Mouse (Mus musculus): ENCODE measurements around the gene Klf3. TPM values are rescaled to one million over a fixed set of nuclear protein-coding genes. Genes with fewer than 3 reads are reported as not detected.
A peak's percentile ranks its signal among the peaks of the same experiment; 100 is the strongest.

Klf3 gene
- total and polyA plus RNA-seq, 2 experiments from 2014 or later: 14.8 to 33.7 TPM

DNA sequence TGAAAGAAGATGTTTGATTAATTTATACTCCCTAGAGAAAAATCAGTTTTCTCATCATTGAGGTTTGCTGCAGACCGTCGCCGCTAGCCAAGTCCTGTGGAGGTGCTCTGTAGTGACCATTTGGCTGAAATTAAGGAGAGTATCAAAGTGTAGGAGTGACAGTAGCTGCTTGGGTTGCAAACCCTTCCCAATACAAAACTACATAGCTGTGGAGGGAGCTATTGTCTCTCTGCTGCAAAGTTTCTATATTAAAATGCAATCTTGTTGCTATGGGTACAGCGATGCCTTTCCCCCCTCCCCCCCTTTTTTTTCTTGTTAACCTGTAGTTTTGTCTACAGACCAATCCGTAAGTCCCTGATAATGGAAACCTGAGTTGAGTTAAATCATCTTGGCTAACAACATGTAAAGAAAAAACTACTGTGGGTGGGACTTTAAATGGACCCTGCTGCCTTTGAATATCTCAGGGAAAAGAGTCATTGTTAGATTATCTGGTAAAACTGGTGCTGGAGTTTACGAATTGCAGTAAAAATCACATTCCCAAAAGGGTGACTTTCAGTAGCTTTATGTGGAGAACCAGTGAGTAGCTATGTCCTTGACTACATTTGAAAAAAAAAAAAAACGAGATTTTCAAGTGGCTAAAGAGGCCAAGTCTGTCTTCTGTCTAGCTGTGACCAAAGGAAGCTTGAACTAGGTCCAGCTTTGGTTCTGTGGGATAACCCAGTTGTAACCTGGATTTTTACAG is 2.1 kb downstream of the Klf3 start:
- Histone ChIP-seq H3K9ac (peak overlapping the region; percentile 45), H3K4me3 (ENCODE audit: low read depth, low read length) (peak overlapping the region; percentile 86), H3K27me3 (ENCODE audit: insufficient read depth, low read length) (no peaks in the 10 kb centered on the region), H3K36me3 (ENCODE audit: insufficient read depth) (no peaks in the 10 kb centered on the region), H3K4me1 (ENCODE audit: insufficient read depth) (0 out of 2 replicates have a peak, but pooled peaks cover 6% of the 10 kb centered on the region), H3K4me2 (ENCODE audit: low read depth) (peak overlapping the region; percentile 45), H3K9me3 (ENCODE audit: low read length) (no peaks in the 10 kb centered on the region), H3K27ac (ENCODE audit: low read depth, low read length) (peak overlapping the region; percentile 37)
- ATAC-seq (no peak), DNase-seq (peak; percentile 57)
- TF ChIP-seq CTCF (IDR thresholded peaks at IDR 0.05; ENCODE audit: low read depth): no peak
- WGBS: 4% methylated on average over 7 of the region's 7 CpGs

- peak overlapping the region; percentile 86 for H3K4me3 ChIP-seq (ENCODE audit: low read depth, low read length)
- peak overlapping the region; percentile 45 for H3K4me2 ChIP-seq (ENCODE audit: low read depth)
- peak overlapping the region; percentile 60 for H3K27ac ChIP-seq (ENCODE audit: low read depth, low read length)
- peak overlapping the region; percentile 45 for H3K9ac ChIP-seq
- no peaks in the 10 kb centered on the region for H3K27me3 ChIP-seq (ENCODE audit: insufficient read depth, low read length)
- peak; percentile 65 for DNase-seq
- no peaks in the 10 kb centered on the region for H3K36me3 ChIP-seq (ENCODE audit: insufficient read depth)
- ATAC-seq: peak; percentile 6; the same call in 1 of the 2 replicates
- 7% methylated on average over 7 of the region's 7 CpGs for WGBS
- H3K9me3 ChIP-seq (ENCODE audit: low read length): no peaks in the 10 kb centered on the region
- TF ChIP-seq CTCF (IDR thresholded peaks at IDR 0.05; ENCODE audit: low read depth): no peak
- peaks cover 7% of the 10 kb centered on the region; the same call in 1 of the 2 replicates for H3K4me1 ChIP-seq (ENCODE audit: insufficient read depth)
Observed at GRCm38 (mm10) chr5:64805873-64806505, 2.8 kb downstream of the Klf3 start.

- H3K9ac ChIP-seq: peak overlapping the region; percentile 45; the same call in 1 of the 2 replicates
- WGBS: 22% methylated on average over 2 of the region's 2 CpGs
Observed at GRCm38 (mm10) chr5:64806600-64806999, 3.4 kb downstream of the Klf3 start.

DNA sequence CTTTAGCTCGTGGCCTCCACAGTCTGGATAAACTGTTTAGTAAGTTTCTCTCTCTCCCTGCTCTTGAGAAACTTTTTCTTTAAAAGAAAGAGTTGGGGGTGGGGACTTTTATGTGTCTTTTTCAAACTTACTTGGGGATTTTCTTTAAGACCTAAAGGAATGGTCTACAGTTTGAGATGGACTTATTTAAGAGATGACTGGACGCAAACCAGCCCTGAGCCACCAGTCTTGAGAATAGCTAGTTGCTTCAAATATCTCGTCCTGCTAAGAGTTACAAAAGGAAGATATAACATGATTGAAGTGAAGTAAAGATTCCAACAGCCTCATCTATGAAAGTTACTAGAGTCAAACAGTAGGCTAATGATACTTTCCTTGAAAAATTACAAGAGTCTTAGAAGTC is 4.0 kb downstream of the Klf3 start:
- no peak overlapping the region for H3K4me2 ChIP-seq (ENCODE audit: low read depth)

More at GRCm38 (mm10) chr5:64806600-64806999, 3.4 kb downstream of the Klf3 start:
- Histone ChIP-seq H3K27me3 (ENCODE audit: insufficient read depth, low read length) (no peaks in the 10 kb centered on the region), H3K9me3 (ENCODE audit: low read length) (no peaks in the 10 kb centered on the region), H3K4me3 (ENCODE audit: low read depth, low read length) (no peak overlapping the region), H3K27ac (ENCODE audit: low read depth, low read length) (peak overlapping the region; percentile 60), H3K36me3 (ENCODE audit: insufficient read depth) (no peaks in the 10 kb centered on the region), H3K4me2 (ENCODE audit: low read depth) (peak overlapping the region; percentile 45), H3K4me1 (ENCODE audit: insufficient read depth) (peaks cover 11% of the 10 kb centered on the region; the same call in 1 of the 2 replicates)
- no peak for ATAC-seq
- no peak for DNase-seq
- no peak for TF ChIP-seq CTCF (IDR thresholded peaks at IDR 0.05; ENCODE audit: low read depth)

DNA sequence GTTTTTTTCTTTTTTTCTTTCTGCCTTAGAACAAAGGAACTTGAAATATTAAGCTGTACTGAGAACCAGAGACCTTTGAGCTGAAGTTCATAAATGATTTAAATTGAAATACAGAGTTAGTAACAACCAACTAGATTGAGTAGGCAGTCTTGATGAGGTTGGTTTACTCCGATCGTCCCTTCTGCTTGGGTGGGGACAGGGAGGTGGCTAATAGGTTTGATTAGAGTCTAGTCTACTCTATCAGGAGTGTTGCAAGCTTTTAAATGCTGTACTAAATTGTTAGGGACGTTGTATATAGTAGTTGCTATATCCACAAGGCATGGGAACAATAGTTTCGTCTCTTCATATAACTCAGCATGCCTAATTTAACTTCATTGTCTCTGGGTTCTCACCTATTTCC is 4.4 kb downstream of the Klf3 start:
- no peak for TF ChIP-seq CTCF (IDR thresholded peaks at IDR 0.05; ENCODE audit: low read depth)
- Histone ChIP-seq H3K27ac (ENCODE audit: low read depth, low read length) (no peak overlapping the region), H3K27me3 (ENCODE audit: insufficient read depth, low read length) (no peaks in the 10 kb centered on the region), H3K4me3 (ENCODE audit: low read depth, low read length) (no peak overlapping the region), H3K4me1 (ENCODE audit: insufficient read depth) (peaks cover 11% of the 10 kb centered on the region; the same call in 1 of the 2 replicates), H3K36me3 (ENCODE audit: insufficient read depth) (no peaks in the 10 kb centered on the region), H3K9ac (no peak overlapping the region), H3K4me2 (ENCODE audit: low read depth) (no peak overlapping the region), H3K9me3 (ENCODE audit: low read length) (no peaks in the 10 kb centered on the region)
- ATAC-seq (no peak), DNase-seq (no peak)
- 46% methylated on average over 4 of the region's 4 CpGs for WGBS

More for the DNA sequence above, 4.0 kb downstream of the Klf3 start:
- TF ChIP-seq CTCF (IDR thresholded peaks at IDR 0.05; ENCODE audit: low read depth): no peak
- Histone ChIP-seq H3K27ac (ENCODE audit: low read depth, low read length) (no peak overlapping the region), H3K9ac (no peak overlapping the region), H3K4me1 (ENCODE audit: insufficient read depth) (peaks cover 11% of the 10 kb centered on the region; the same call in 1 of the 2 replicates), H3K9me3 (ENCODE audit: low read length) (no peaks in the 10 kb centered on the region), H3K4me3 (ENCODE audit: low read depth, low read length) (no peak overlapping the region), H3K36me3 (ENCODE audit: insufficient read depth) (no peaks in the 10 kb centered on the region), H3K27me3 (ENCODE audit: insufficient read depth, low read length) (no peaks in the 10 kb centered on the region)
- ATAC-seq (no peak), DNase-seq (no peak)
- WGBS: 58% methylated on average over 3 of the region's 3 CpGs

- DNase-seq (peak; percentile 21), ATAC-seq (no peak)
- 33% methylated on average over 24 of the region's 24 CpGs for WGBS
- no peak for TF ChIP-seq CTCF (IDR thresholded peaks at IDR 0.05; ENCODE audit: low read depth)
- Histone ChIP-seq H3K4me3 (ENCODE audit: low read depth, low read length) (0 out of 2 replicates have a peak overlapping the region, but pooled peaks have one; percentile 11), H3K4me1 (ENCODE audit: insufficient read depth) (peaks cover 11% of the 10 kb centered on the region; the same call in 1 of the 2 replicates), H3K4me2 (ENCODE audit: low read depth) (peak overlapping the region; percentile 25), H3K27me3 (ENCODE audit: insufficient read depth, low read length) (no peaks in the 10 kb centered on the region), H3K9ac (no peak overlapping the region), H3K27ac (ENCODE audit: low read depth, low read length) (no peak overlapping the region), H3K9me3 (ENCODE audit: low read length) (no peaks in the 10 kb centered on the region), H3K36me3 (ENCODE audit: insufficient read depth) (no peaks in the 10 kb centered on the region)
Observed at GRCm38 (mm10) chr5:64808106-64809010, 5.2 kb downstream of the Klf3 start.

All from forebrain, postnatal 0 days (tissue).